Mouse (Mus musculus): ENCODE results near the gene Cmtm5. TPM values are rescaled to one million over a fixed set of nuclear protein-coding genes. Genes with fewer than 3 reads are reported as not detected.

Gene Cmtm5
- polyA plus RNA-seq, 1 experiment from 2014 or later, result 1.5 TPM

GRCm38 (mm10) chr14:54912886-54913285 is 23.2 kb upstream of the Cmtm5 start, which contains the start of gene Slc22a17:
Slc22a17 (minus strand) TSS chr14:54913132.
- ATAC-seq (ENCODE audit: low FRiP score, low TSS enrichment), result peak; percentile 92
- H3K4me2 ChIP-seq (replicated peaks; ENCODE audit: low read depth, low read length), result peak within 1 kb of the TSS; percentile 98
- peak within 1 kb of the TSS; percentile 75 for H3K27ac ChIP-seq (ENCODE audit: low read length)
- H3K4me1 ChIP-seq (ENCODE audit: insufficient read depth, low read length), result peaks cover 20% of the 10 kb centered on the region
- peaks cover 19% of the 10 kb centered on the region for H3K36me3 ChIP-seq (ENCODE audit: insufficient read depth, low read length)
- H3K9ac ChIP-seq (replicated peaks; ENCODE audit: low read length), result peak within 1 kb of the TSS; percentile 85
- 0% methylated on average over 28 of the region's 28 CpGs for WGBS
- no peaks in the 10 kb centered on the region for H3K27me3 ChIP-seq (ENCODE audit: insufficient read depth, low read length)
- peak within 1 kb of the TSS; percentile 86 for H3K4me3 ChIP-seq (ENCODE audit: low read length)
- no peaks in the 10 kb centered on the region for H3K9me3 ChIP-seq (ENCODE audit: low read length)

GRCm38 (mm10) chr14:54913343-54913742 is 22.7 kb upstream of the Cmtm5 start:
- Histone ChIP-seq H3K4me3 (ENCODE audit: low read length) (peak overlapping the region; percentile 86), H3K27me3 (ENCODE audit: insufficient read depth, low read length) (no peaks in the 10 kb centered on the region), H3K27ac (ENCODE audit: low read length) (no peak overlapping the region), H3K36me3 (ENCODE audit: insufficient read depth, low read length) (peaks cover 18% of the 10 kb centered on the region), H3K9ac (replicated peaks; ENCODE audit: low read length) (peak overlapping the region; percentile 85), H3K4me2 (replicated peaks; ENCODE audit: low read depth, low read length) (peak overlapping the region; percentile 98), H3K4me1 (ENCODE audit: insufficient read depth, low read length) (peaks cover 20% of the 10 kb centered on the region), H3K9me3 (ENCODE audit: low read length) (no peaks in the 10 kb centered on the region)
- ATAC-seq (ENCODE audit: low FRiP score, low TSS enrichment), result no peak; the same call in 1 of the 2 replicates
- WGBS, result 16% methylated on average over 10 of the region's 10 CpGs

- 88% methylated on average over 16 of the region's 16 CpGs for WGBS
- no peak overlapping the region for H3K27ac ChIP-seq (ENCODE audit: low read length)
- H3K36me3 ChIP-seq (ENCODE audit: insufficient read depth, low read length), result peaks cover 48% of the 10 kb centered on the region
- ATAC-seq (ENCODE audit: low FRiP score, low TSS enrichment), result no peak
- no peak overlapping the region for H3K4me2 ChIP-seq (replicated peaks; ENCODE audit: low read depth, low read length)
- H3K9ac ChIP-seq (replicated peaks; ENCODE audit: low read length), result no peak overlapping the region
- no peaks in the 10 kb centered on the region for H3K27me3 ChIP-seq (ENCODE audit: insufficient read depth, low read length)
- H3K4me3 ChIP-seq (ENCODE audit: low read length), result no peak overlapping the region
- H3K4me1 ChIP-seq (ENCODE audit: insufficient read depth, low read length), result peaks cover 20% of the 10 kb centered on the region
- peaks cover 13% of the 10 kb centered on the region for H3K9me3 ChIP-seq (ENCODE audit: low read length)
Measured at GRCm38 (mm10) chr14:54920076-54920685, 15.9 kb upstream of the Cmtm5 start.

- H3K4me3 ChIP-seq (ENCODE audit: low read length), result peak overlapping the region; percentile 55
- peak; percentile 63 for ATAC-seq (ENCODE audit: low FRiP score, low TSS enrichment)
- H3K4me1 ChIP-seq (ENCODE audit: insufficient read depth, low read length), result peaks cover 35% of the 10 kb centered on the region
- peak overlapping the region; percentile 99 for H3K27ac ChIP-seq (ENCODE audit: low read length)
- peak overlapping the region; percentile 82 for H3K9ac ChIP-seq (replicated peaks; ENCODE audit: low read length)
- peak overlapping the region; percentile 81 for H3K4me2 ChIP-seq (replicated peaks; ENCODE audit: low read depth, low read length)
- peaks cover 22% of the 10 kb centered on the region; the same call in 1 of the 2 replicates for H3K36me3 ChIP-seq (ENCODE audit: insufficient read depth, low read length)
- H3K27me3 ChIP-seq (ENCODE audit: insufficient read depth, low read length), result 0 out of 2 replicates have a peak, but pooled peaks cover 2% of the 10 kb centered on the region
- H3K9me3 ChIP-seq (ENCODE audit: low read length), result peaks cover 13% of the 10 kb centered on the region
- 16% methylated on average over 7 of the region's 7 CpGs for WGBS
Measured at GRCm38 (mm10) chr14:54924641-54925348, 11.3 kb upstream of the Cmtm5 start.

GRCm38 (mm10) chr14:54925349-54926342 is 10.4 kb upstream of the Cmtm5 start, which contains the start of gene Efs:
Efs (minus strand) TSS chr14:54926126.
- WGBS, result 2% methylated on average over 57 of the region's 57 CpGs
- Histone ChIP-seq H3K4me3 (ENCODE audit: low read length) (peak within 1 kb of the TSS; percentile 55), H3K9me3 (ENCODE audit: low read length) (peaks cover 13% of the 10 kb centered on the region), H3K27me3 (ENCODE audit: insufficient read depth, low read length) (0 out of 2 replicates have a peak, but pooled peaks cover 2% of the 10 kb centered on the region), H3K4me2 (replicated peaks; ENCODE audit: low read depth, low read length) (peak within 1 kb of the TSS; percentile 81), H3K9ac (replicated peaks; ENCODE audit: low read length) (peak within 1 kb of the TSS; percentile 82), H3K36me3 (ENCODE audit: insufficient read depth, low read length) (peaks cover 15% of the 10 kb centered on the region; the same call in 1 of the 2 replicates), H3K4me1 (ENCODE audit: insufficient read depth, low read length) (peaks cover 36% of the 10 kb centered on the region), H3K27ac (ENCODE audit: low read length) (peak within 1 kb of the TSS; percentile 99)
- peak; percentile 72 for ATAC-seq (ENCODE audit: low FRiP score, low TSS enrichment)

GRCm38 (mm10) chr14:54926401-54927158 is 9.5 kb upstream of the Cmtm5 start:
- H3K4me2 ChIP-seq (replicated peaks; ENCODE audit: low read depth, low read length), result peak overlapping the region; percentile 81
- H3K4me1 ChIP-seq (ENCODE audit: insufficient read depth, low read length), result peaks cover 32% of the 10 kb centered on the region

GRCm38 (mm10) chr14:54927296-54927695 is 8.8 kb upstream of the Cmtm5 start:
- Histone ChIP-seq H3K4me2 (replicated peaks; ENCODE audit: low read depth, low read length) (peak overlapping the region; percentile 81), H3K9ac (replicated peaks; ENCODE audit: low read length) (peak overlapping the region; percentile 82), H3K4me1 (ENCODE audit: insufficient read depth, low read length) (peaks cover 32% of the 10 kb centered on the region), H3K36me3 (ENCODE audit: insufficient read depth, low read length) (no peaks in the 10 kb centered on the region), H3K9me3 (ENCODE audit: low read length) (no peaks in the 10 kb centered on the region), H3K27me3 (ENCODE audit: insufficient read depth, low read length) (0 out of 2 replicates have a peak, but pooled peaks cover 2% of the 10 kb centered on the region), H3K27ac (ENCODE audit: low read length) (peak overlapping the region; percentile 99), H3K4me3 (ENCODE audit: low read length) (peak overlapping the region; percentile 55)
- no peak for ATAC-seq (ENCODE audit: low FRiP score, low TSS enrichment)
- 10% methylated on average over 7 of the region's 7 CpGs for WGBS

More at GRCm38 (mm10) chr14:54926401-54927158, 9.5 kb upstream of the Cmtm5 start:
- Histone ChIP-seq H3K27ac (ENCODE audit: low read length) (peak overlapping the region; percentile 99), H3K27me3 (ENCODE audit: insufficient read depth, low read length) (0 out of 2 replicates have a peak, but pooled peaks cover 2% of the 10 kb centered on the region), H3K9ac (replicated peaks; ENCODE audit: low read length) (peak overlapping the region; percentile 82), H3K36me3 (ENCODE audit: insufficient read depth, low read length) (peaks cover 6% of the 10 kb centered on the region; the same call in 1 of the 2 replicates), H3K4me3 (ENCODE audit: low read length) (peak overlapping the region; percentile 55), H3K9me3 (ENCODE audit: low read length) (peaks cover 5% of the 10 kb centered on the region; the same call in 1 of the 2 replicates)
- under 1% methylated on average over 44 of the region's 58 CpGs for WGBS
- peak; percentile 87 for ATAC-seq (ENCODE audit: low FRiP score, low TSS enrichment)

GRCm38 (mm10) chr14:54929801-54930200 is 6.3 kb upstream of the Cmtm5 start:
- H3K4me2 ChIP-seq (replicated peaks; ENCODE audit: low read depth, low read length), result no peak overlapping the region
- H3K27ac ChIP-seq (ENCODE audit: low read length), result no peak overlapping the region
- 0 out of 2 replicates have a peak, but pooled peaks cover 2% of the 10 kb centered on the region for H3K27me3 ChIP-seq (ENCODE audit: insufficient read depth, low read length)
- H3K9me3 ChIP-seq (ENCODE audit: low read length), result no peaks in the 10 kb centered on the region
- H3K4me3 ChIP-seq (ENCODE audit: low read length), result no peak overlapping the region
- no peak for ATAC-seq (ENCODE audit: low FRiP score, low TSS enrichment)
- no peaks in the 10 kb centered on the region for H3K36me3 ChIP-seq (ENCODE audit: insufficient read depth, low read length)
- WGBS, result 66% methylated on average over 5 of the region's 5 CpGs
- no peak overlapping the region for H3K9ac ChIP-seq (replicated peaks; ENCODE audit: low read length)
- peaks cover 26% of the 10 kb centered on the region for H3K4me1 ChIP-seq (ENCODE audit: insufficient read depth, low read length)

Measured in kidney, embryonic 16.5 days (tissue).